Mouse (Mus musculus) lung, postnatal 10 days (tissue): ENCODE data around the gene Slc46a1.

Source experiments
- DNase-seq: peaks from one replicate; pipeline ENCODE4 v3.0.0; 2021

The Slc46a1 gene

GRCm38 (mm10) chr11:78458740-78459139 is 6.8 kb upstream of the Slc46a1 start:
- no peak for DNase-seq

DNA sequence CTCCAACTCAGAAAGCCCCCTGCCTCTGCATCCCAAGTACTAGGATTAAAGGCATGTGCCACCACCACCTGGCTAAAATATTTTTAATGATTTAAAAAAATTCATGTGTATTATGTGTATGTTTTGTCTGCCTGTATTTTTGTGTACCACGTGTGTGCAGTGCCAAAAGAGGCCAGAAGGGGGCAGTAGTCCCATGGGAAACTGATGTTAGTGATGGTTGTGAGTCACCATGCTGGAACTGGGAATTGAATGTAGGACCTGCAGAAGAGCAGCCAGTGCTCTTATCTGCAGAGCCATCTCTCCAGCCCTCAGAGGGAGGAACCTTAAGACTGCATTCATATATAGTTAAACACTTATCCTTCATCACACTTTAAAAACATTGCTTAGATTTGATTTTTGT is 3.6 kb upstream of the Slc46a1 start:
- no peak for DNase-seq

DNA sequence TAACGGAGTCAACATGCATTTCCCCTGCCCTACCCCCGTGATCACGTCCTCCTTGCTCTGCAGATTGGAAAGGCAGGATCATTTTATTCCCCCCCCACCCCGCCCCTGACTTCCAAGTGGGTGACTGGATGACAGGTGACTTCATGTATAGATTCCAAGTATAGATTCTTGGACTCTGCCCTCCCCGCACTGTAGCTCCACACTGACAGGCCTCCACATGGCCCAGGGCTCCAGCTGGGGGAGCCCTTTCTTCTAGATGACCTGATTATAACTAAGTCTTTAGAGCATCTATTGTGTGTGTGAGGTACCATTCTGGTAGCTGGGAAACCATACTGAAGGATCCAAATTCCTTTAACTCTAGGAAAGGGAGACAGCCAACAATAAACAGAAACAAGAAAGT is 2.8 kb upstream of the Slc46a1 start:
- DNase-seq = no peak

GRCm38 (mm10) chr11:78463286-78464036 is 2.0 kb upstream of the Slc46a1 start:
- no peak for DNase-seq

DNA sequence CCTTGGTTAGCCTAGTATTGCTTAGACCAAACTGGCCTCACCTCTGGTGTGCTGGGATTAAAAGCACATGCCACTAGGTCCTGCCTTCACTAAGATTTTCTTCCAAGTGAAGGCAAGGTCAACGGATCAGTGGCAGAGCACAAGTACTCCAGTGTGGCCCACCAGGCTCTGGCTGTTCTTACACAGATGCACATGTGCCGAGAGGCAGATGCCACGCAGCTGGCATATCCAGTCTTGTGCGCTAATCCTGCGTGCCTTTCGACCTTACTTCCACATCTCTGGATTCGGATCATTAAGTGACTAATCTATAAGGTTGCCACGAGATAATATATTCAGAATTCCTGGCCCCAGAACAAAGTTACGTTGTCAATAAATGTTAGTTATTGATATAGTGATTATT is 381 bp upstream of the Slc46a1 start:
- no peak for DNase-seq

DNA sequence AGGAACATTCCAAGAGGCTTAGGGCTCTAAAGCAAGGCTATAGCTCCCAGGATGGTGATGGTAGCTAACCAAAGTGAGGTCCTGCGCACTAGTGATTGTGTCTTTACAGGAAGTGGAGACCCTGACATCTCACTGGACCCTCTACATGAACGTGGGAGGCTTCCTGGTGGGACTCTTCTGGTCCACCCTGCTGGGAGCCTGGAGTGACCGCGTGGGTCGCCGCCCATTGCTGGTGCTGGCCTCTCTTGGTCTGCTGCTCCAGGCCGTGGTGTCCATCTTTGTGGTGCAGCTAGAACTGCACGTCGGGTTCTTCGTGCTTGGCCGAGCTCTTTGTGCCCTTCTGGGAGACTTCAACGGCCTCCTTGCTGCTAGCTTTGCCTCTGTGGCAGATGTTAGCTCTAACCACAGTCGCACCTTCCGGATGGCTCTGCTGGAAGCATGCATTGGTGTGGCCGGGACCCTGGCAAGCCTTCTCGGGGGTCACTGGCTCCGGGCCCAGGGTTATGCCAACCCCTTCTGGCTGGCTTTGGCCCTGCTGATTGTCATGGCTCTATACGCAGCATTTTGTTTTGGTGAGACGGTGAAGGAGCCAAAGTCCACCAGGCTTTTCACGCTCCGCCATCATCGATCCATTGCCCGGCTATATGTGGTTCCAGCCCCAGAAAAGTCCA is 880 bp downstream of the Slc46a1 start:
- no peak for DNase-seq

DNA sequence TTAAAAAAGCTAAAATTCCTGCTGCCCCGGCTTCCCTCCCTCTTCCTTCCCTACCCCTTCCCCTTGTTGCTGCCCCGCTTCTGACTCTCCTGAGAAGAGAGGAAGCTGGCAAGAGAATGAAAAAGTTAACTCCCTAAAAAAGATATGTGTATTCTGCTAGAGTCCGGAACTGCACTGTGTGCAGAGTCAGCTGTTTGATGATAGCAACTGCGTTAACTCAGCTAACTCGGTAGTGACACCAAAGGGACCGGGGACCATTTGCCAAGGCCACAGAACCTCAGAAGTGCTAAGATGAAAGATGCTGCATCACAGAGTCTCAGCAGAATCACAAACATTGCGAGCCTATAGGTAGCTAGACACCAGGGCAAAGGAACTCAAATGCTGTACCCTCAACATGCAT is 2.0 kb downstream of the Slc46a1 start:
- DNase-seq = no peak

DNA sequence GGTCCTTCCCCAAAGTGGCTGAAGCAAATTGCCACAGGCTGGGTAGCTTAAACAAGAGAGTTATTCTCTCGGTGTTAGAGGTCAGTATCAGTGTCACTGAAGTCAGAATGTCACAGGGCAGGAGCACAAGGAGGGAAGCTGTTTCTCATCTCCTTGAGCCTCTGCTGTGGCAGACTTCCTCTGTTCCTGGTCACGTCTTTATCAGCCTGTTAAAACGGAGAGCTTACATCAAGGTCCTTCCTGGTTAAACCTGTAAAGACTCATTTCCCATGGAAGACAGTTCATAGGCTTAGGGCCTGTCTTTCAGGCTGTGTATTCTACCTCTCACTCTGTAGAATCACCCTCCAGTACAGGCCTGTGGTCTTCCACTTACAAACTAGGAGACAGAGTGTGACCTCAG is 2.4 kb downstream of the Slc46a1 start:
- DNase-seq = no peak

- no peak for DNase-seq
Measured at GRCm38 (mm10) chr11:78471326-78472103, 6.0 kb downstream of the Slc46a1 start.

GRCm38 (mm10) chr11:78475289-78475688 is 9.8 kb downstream of the Slc46a1 start:
- no peak for DNase-seq

DNA sequence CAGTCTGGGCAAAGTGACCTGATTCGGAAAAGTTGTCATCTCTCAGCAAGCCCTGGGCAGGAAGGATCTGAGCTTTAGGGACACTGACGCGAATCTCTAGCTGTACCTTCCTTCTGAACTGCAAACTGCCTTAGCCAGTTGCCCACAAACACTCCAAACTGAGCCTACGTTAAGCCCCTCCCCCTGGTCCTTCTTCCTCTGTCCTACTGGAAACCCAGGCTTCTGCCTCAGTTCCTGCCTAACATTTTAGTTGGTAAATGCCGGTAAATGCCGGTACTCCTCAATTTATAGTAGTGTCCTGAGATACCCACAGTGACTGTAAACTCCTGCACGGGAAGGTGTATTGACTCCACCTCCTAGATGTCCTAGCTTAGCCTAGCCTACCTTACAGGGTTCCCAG is 18.1 kb downstream of the Slc46a1 start:
- DNase-seq = no peak

DNA sequence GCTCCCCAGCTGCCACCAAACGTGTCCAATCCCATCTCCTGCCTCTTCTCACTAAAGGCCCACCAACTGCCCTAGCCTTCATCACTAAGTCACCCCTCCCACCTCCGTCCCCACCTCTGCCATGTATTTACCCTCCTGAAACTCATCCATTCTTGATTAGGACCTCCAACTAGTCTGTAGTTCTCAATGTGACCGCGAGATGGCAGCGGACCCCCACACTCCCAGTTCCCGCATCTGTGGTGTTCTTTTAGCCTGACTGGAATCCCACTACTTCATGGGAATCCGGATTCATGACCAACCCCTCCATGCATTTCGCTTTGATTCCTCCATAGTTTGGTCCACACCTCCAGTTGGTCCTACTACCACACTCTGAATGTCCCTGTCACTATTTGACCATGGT is 22.7 kb downstream of the Slc46a1 start:
- peak; percentile 81 for DNase-seq

DNA sequence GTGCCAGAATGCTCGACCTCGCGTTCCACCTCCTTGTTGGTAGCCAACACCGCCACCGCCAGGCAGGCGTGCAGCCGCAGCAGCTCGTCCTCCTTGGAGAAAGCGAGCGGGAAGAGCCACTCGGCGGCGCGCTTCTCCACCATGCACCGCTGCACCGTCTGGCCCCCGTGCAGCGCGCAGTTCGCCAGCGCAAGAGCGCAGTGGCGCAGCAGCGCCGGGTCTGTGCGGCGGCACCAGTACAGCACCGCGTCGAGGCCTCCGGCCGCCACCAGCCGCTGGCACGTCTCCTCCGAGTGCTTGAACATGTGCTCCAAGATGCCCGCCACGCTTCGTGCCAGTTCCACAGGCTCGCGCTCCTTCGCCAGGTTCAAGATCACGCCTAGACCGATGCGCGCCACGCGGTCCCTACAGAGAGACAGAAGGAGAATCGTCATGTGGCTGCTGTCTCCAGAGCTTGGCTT is 25.3 kb downstream of the Slc46a1 start:
- DNase-seq = no peak

DNA sequence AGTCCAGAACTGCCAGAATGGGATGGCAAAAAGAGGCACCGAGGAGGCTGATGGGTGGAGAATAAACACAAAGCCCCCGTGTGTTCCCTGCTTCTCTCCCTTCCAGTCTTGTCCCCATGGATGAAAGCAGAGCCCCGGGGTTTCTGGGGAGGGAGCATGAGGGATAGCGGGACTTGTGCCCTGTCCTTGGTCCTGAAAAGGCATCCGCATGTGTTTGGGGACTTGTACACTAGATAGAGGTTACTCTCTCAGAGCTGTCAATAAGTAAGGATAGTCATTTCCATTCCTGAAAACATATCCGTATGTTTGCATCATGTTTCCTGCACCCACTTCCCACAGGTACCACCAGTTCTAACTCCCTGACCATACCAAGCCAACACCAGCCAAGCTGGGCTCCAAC is 30.4 kb downstream of the Slc46a1 start:
- DNase-seq = peak; percentile 65

DNA sequence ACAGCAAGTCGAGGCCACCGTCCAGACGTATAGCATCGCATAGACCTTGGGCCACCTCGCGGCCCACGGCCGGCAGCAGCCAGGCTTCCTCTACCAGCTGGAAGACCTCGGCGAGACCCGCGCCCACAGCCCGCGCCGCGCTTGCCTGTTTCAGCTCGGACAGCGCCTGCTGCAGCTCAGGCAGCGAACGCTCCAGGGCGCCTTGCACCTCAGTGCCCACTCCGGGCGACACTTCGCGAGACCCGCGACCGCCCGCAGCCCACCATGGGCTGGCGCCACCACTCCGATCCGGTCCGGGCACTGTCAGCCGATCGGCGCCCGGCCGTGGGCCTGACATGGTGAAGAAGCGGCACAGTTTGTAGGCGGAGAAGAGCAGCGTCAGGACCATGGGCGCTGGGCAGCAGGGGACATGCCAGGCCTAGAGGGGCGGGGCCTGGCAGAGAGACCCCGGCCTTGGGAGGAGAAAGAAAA is 31.6 kb downstream of the Slc46a1 start:
- peak; percentile 33 for DNase-seq

DNA sequence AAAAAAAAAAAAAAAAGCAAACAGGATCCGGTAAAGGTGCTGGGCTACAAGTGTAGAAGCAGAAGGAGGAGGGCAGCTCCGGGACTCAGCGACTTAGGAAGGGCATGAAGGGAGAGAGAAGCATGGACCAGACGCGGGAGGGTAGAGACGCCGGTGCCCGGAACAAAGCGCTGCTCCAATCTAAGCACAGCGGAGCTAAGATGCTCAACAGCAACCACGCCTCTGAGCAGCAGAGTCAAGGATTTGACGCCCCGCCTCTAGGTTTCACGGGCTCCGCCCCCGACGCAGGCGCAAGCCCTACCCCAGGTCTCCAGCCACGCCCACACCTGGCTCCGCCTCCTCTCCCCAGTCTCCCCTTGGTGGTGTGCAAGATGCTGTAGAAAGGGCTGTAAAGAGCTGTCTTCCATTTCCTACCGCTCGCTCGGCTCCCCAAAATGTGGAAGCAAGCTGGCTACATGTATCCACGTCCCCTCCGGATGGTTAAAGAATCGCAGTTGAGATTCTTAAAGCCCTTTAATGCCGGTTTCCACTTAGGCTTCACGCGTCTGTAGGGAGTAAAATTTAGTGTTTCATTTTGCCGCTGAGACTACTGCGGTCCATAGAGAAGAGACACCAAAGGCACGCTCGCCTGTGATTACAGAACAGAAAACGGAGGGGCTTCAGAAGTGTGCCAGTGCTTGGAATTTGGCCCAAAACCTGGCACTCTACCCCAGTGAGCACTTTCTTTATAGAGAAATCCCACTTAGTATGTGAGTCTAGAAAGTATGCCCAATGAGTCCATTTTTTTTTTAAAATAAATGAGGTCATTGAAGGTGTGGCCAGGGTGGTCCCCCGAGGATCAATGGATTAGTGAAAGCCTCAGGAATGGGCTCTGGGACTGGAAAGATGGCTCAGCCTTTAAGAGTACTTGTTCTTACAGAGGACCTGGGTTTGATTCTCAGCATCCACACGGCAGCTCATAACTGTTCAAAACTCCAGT is 32.3 kb downstream of the Slc46a1 start, which contains the start of gene Sarm1:
Gene Sarm1, minus strand, starts transcription at position 211 of the 979 bp plus-strand sequence.
- DNase-seq = peak; percentile 95

- no peak for DNase-seq
Measured at GRCm38 (mm10) chr11:78499004-78499403, 33.5 kb downstream of the Slc46a1 start, which contains the start of gene Vtn. Gene Vtn (plus strand): TSS chr11:78499091.

- DNase-seq = no peak
Measured at GRCm38 (mm10) chr11:78499543-78499942, 34.0 kb downstream of the Slc46a1 start.

DNA sequence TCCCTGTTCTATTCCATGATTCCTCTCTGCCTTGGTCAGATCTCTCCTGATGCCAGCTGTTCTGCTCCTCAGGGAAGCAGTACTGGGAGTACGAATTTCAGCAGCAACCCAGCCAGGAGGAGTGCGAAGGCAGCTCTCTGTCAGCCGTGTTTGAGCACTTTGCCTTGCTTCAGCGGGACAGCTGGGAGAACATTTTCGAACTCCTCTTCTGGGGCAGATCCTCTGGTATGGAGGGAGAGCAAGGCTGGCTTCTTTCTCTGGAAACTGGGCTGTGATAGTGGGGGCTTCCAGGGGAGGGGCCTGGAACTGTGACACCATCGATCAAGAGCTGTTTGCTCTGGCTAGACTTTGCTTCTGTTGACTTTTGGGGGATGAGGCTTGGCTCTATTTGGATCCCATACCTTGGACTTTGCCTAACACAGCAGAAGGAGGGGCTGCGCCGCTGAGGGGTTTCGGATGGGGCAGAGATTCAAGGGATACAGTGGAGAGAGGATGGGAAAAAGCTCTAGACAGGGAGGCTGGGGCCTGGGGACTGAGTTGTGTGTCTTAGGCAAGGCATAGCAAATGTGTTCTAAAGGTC is 35.2 kb downstream of the Slc46a1 start:
- no peak for DNase-seq

DNA sequence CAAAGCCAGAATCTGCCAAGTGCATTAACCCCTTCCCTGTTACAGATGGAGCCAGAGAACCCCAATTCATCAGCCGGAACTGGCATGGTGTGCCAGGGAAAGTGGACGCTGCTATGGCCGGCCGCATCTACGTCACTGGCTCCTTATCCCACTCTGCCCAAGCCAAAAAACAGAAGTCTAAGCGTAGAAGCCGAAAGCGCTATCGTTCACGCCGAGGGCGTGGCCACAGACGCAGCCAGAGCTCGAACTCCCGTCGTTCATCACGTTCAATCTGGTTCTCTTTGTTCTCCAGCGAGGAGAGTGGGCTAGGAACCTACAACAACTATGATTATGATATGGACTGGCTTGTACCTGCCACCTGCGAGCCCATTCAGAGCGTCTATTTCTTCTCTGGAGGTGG is 36.0 kb downstream of the Slc46a1 start:
- no peak for DNase-seq

- no peak for DNase-seq
Measured at GRCm38 (mm10) chr11:78502909-78503650, 37.6 kb downstream of the Slc46a1 start, which contains the start of gene Sebox. Gene Sebox (plus strand): TSS chr11:78503447.
